Mouse (Mus musculus): ENCODE measurements at regions not wholly inside any gene's neighbourhood (a gene's known extent, or its start where the extent isn't known, plus 50 kb on each side); places are given as distances from the start of the nearest gene placed in this dataset.

DNA sequence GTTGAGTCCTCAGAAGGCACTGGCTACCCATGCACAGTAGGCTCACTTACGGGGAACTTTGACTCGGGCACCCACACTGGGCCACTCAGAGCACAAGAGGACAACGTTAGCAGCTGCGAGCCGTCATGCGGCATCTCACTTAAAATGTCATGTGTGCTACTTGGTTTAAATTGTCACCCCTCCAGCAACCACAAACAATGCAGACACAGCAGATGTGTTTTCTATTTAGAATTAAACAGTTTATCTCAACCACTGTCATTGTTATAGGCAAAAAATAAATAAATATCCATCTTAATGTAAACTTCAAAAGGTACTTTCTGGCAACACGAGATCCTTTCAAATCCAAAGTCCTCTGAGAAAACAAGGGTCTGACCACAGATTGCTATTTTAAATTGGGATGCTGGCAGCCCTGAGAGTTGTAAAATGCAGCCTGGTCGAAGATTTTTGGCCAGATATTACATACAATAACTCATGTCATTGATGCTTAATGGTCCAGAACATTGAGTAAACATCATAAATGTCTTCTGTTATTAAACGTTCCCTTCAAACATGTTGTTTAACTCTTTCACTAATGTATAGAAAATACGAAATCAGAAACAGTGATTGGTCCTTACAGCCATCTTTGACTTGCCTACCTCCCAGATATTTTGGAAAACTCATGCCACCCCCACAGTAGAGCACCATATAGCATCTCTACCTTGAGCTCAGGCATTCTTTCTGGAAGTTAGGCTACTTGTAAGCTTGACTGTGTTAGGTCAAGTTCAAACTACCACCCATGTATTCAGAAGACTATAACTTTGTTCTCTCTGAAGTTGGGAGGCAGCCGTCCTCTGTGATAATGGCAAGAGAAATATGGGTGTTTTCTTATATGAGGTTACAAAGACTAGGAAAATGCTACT is 232.8 kb upstream of the Tcf21 start:
- DNase-seq (ENCODE audit: low read depth, low spot score), result no peak

DNA sequence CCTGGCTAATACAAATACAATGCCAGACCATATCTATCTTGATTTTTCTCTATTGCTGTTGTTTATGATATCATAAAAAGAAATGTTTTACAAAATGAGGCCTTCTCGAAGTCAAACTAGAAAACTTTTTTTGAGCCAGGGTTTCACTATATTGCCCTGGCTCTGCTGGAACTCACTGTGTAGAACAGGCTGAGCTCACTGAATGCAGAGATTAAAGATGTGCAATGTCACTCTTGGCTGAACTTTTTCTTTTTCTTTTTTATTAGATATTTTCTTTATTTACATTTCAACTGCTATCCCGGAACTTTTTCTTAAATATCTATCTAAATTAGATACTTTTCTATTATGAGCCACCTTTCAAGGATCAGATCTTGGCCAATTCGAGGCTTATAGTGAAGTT is 224.5 kb upstream of the Tcf21 start:
- DNase-seq (ENCODE audit: low read depth, low spot score), result no peak

DNA sequence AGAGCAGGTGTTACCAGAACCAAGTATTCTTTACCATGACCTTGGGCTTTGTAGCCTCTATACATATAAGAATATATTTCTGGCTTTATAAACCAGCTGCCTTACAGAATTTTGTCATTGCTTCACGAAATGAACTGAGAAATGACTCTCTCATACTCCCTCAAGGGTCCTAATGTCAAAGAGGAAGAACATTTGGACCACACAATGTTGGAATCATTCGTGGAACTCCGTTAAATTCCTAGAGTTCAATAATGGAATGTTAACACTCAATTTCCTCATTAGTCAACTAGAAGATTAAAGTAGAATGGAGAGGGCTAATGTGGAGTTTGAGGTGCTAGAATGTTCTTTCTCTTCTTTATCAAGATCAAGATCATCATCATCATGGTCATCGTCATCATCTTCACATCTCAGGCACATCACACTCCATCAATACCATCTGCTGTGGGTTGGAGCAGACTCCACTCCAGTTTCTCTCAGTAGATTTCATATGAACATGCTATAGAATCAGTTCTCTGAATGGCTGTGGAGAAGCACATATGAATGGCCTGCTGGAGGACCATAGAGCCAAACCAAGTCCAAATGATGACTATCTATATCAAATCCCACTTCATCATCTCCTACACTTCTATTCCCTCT is 211.6 kb upstream of the Tcf21 start:
- no peak for DNase-seq (ENCODE audit: low read depth, low spot score)

DNA sequence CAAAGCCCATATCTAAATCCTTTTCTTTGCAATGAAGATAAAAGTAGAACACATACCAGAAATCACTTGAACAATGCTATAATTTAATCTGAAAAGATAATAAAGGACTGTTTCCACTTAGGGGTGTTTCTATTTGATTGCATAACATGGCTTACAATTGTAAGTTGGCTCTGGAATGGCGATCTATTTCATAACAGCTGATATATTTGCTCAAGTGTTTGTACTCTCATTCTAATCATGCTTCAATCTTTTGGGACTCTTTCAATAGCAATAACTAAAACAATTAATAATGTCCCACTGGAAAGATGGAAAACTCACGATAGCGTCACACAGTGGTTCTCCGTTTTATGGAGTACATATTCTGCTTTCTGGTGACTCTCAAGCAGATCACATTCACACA is 208.0 kb upstream of the Tcf21 start:
- DNase-seq (ENCODE audit: low read depth, low spot score), result no peak

DNA sequence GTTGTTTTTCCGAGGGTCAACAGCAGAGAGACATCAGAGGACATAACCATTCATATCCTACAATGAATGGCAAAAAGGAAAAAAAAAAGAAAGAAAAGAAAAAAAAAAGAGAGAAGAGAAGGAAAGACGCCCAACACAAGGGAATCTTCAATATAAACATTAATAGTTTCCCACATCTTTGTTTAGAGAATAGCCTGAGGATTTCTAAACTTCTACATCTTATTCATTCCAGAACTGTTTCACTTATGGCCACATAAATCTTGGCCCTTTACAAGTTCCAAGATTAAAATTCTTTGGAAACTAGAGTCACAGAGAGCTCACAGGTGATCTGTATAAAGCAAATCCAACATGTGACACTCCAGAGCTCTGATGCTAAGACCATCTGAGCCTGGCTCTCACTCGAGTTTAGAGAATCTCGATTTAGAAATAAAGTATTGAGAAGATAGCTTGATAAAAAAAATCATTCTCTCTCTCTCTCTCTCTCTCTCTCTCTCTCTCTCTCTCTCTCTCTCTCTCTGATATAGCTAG is 197.2 kb upstream of the Tcf21 start:
- DNase-seq (ENCODE audit: low read depth, low spot score), result no peak

DNA sequence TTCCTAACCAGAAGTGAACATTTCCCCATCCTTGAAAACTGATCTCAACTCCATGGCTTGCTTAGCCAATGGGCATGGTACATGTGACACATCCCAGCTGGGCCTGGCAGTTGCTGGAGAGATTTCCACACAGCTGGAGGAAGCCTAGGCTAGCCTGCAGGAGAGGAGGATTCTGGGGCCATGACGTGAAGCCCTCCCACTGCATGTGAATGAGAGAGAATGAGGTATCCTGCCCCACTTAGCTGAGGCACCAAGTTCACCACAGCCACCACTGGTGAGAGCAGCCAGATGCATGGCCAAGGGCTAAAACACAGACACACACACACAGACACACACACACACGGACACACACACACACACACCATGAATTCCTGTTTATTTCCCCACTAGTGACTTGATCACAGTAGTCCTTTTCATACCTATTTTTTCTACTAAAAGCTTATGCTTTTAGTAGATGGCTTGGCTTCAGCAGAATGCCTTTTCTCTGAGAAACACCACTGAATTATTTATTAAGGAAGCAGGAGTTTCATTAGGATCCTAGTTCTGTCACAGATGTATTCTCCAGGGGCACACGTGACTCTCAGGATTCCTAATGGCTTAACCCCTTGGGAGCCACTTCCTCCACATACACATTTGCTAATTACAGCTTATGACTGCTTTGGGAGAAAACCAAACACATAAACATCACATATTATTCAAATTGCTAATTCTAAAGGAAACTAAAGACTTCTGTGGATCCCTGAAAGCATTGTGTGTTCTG is 196.1 kb upstream of the Tcf21 start:
- DNase-seq (ENCODE audit: low read depth, low spot score), result no peak

DNA sequence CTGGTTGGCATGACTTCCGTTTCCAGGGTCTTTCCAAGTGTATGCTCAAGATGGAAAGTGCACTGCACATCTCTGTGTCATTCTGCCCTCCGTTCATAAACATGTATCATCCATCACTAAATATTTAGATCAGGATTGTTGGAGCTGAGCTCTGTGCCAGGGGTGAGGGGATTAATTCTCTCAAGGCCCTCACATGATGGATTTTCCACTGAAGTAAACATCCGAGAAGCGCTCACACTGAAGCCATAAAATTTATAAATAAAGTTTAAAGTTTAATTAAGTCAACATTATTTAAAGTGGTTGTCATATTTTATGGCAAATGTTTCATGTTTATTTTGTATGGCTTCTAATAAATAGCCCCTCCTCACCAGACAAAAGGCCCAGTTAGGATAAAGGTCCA is 190.7 kb upstream of the Tcf21 start:
- DNase-seq (ENCODE audit: low read depth, low spot score), result no peak

DNA sequence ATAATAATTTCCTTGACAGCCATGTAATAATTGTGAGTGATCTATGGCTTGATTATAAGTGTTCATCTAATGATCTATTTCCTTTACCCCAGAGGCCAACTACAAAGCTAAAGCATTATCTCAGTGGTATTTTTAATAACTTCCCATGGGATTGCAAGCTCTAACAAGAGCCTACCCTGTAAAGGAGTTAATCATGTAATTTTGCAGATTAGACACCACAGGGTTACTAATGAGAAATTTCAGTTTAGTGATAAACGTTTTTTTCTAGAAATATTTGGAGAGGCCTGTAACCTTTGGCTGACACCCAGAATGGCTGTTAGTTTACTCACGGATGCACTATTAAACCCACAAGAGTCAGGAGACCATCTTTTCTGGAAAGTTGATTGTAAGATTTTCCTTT is 190.2 kb upstream of the Tcf21 start:
- no peak for DNase-seq (ENCODE audit: low read depth, low spot score)

DNA sequence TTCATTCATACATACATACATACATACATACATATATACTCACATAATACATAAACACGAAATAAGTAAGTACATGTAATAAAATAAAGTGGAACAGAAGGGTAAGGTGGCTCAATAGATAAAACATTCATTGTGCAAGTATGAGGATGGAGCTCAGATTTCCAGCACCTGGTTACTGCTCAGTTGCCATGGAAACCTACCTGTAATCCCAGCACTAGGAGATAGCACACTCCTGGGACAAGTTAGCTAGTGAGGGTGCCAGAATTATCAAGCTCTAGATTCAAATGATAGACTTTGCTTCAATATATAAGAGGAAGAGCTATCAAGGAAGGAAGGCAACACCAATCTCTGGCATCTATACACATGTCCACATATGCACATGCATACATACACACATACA is 184.8 kb upstream of the Tcf21 start:
- no peak for DNase-seq (ENCODE audit: low read depth, low spot score)

DNA sequence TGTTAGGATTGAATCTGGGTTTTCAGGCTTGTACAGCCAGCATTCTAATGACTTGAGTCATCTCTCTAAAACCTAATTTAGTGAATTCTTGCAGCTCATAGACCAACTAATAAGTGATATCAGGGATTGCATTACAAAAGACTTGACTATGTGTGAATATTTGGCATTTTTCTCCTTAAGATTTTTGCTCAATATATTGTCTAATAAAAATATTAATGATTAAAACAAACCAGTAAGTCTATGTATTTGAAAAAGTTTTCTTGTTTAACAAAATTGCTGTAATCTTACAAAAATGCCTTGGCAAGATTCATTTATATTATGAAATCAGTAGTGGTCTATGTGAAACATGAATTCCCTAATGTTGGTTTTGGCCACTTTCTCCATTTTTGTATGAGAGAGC is 183.7 kb upstream of the Tcf21 start:
- no peak for DNase-seq (ENCODE audit: low read depth, low spot score)

DNA sequence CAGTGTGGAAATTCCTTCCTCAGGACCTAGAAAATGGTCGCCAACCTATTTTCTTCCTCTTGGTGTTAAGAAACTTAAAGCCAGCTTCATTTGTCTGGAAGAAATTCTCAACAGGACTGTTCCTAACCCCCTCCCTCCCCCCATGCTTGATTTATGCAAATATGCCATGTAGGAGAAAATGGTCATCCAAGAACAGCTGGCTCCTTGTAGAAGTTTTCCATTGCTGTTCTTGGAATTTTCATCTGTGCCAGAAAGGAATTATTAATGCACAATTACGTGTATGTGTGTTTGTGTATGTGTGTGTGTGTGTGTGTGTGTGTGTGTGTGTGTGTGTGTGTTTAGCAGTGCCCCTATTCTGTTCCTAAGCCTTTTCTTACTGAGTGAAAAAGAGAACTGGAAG is 178.6 kb upstream of the Tcf21 start:
- DNase-seq (ENCODE audit: low read depth, low spot score), result no peak

DNA sequence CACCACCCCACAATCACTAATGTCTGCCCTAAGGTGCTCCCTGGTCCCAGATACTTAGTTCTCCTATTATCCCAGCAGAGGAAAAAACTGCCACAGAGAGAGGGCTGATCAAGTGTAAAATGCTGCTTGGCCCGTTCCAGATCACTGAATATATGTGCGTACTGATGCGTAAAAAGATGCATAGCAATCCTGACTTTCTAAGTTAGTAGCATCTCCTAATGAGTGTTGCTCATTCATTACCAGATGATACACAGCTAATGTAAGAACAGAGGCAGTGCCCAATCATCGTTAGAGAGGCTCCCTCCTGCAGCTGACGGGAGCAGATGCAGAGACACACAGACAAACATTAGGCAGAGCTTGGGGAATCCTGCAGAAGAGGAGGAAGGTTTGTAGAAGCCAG is 177.6 kb upstream of the Tcf21 start:
- DNase-seq (ENCODE audit: low read depth, low spot score), result no peak

DNA sequence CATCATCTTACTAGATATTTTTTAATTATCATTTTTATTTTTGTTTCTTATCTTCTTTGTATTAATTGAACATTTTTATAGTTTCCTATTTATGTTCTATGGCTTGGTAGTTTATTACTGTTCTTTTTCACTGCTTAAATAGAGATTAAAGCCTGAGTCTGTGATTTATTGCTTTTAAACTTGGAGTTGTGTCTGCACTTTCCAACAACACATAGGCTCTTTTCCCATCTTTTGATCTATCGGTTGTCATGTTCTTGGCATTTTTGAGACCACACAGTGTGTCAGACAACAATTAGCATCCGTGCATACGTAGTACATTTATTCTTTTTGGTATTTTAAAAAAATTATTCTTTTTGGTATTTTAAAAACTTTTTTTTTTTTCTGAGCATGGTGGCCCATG is 173.2 kb upstream of the Tcf21 start:
- no peak for DNase-seq (ENCODE audit: low read depth, low spot score)

DNA sequence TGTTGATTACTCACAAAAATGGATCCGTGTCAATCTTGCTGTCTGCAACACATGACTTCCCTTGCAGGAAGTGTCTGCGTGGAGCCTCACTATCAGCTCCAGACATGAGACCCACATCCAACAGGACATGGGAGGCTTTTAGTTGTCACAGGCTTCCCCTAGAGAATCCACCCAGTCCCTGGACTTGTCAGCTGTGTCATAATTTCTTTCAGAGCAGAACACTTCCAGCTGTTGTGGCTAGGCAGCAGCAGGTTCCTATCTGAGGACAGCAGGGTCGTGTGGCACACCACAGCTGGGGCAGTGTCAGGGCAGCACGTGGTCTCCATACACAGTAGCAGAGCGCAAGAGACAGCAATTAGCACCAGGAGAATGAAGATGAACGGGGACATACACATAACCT is 161.8 kb upstream of the Tcf21 start:
- DNase-seq (ENCODE audit: low read depth, low spot score), result no peak

DNA sequence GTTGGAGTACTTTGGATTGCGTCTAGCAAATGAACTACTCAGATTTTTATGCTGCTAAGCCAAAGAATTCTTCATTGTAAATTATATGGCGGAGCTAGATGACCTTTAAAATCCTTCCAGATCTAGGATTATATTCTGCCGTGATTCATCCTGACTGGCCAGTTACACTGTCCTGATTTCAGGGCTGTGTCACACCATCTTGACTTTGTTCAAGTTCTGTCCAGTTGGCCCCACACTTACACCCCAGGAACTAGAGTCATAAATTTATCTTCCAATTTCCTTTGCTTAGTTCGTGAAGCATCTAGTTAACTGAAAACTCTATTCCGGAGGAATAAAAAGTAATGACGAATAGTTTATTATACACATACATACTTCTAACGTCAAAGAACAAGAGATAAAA is 158.5 kb upstream of the Tcf21 start:
- no peak for DNase-seq (ENCODE audit: low read depth, low spot score)

DNA sequence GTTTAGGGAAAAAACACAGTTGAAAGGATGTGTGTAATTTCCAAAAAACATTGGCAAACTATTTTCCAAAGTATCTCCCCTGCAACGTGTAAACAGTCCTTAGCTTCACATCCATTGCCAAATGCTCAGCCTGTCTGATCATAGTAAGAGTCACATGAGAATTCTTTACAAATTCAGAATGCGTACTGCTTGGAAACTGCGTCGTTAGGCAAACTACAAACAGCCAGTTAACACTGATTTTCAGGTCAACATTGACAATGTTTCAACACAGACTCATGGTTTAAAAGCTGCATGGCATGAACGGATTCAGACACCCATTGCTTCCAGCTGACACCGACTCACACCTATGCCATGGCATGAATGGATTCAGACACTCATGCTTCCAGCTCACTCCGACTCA is 137.0 kb upstream of the Tcf21 start:
- no peak for DNase-seq (ENCODE audit: low read depth, low spot score)

DNA sequence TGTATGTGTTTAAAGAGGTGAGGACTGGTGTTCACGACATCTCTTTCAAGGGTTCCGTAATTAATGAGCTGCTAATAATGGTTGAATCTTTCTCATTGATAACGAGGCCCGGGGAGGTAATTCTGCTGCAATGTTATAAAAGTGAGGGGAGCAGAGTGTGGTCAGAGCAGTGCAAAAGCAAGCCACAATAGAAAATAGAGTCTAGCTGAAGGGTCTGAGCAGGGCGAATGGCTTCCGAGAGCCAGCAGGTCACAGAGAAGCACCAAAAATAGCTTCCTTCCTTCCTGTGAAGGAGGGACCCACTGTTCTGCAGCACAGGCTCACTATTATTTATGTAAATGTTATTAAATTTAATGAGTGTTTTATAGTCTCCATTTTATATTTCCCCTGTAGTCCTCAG is 133.3 kb upstream of the Tcf21 start:
- DNase-seq (ENCODE audit: low read depth, low spot score), result no peak

DNA sequence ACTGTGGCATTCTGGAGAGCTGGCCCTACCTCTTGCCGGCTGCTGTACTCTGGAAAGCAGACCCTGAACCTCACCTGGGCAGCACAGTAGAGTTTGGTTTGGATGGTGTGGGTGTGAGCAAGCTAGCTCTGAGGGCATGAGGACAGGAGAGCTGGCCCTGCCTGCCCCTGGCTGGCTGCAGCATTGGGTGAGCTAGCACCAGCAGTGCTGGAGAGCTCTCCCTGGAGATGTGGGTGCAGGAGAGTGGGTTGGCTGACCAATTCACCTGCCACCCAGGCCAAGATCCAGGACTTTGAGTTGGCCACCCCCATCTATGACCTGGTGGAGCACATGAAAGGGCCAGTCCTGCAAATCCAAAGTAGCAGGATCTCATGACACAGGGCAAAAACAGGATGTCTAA is 124.3 kb upstream of the Tcf21 start:
- no peak for DNase-seq (ENCODE audit: low read depth, low spot score)

DNA sequence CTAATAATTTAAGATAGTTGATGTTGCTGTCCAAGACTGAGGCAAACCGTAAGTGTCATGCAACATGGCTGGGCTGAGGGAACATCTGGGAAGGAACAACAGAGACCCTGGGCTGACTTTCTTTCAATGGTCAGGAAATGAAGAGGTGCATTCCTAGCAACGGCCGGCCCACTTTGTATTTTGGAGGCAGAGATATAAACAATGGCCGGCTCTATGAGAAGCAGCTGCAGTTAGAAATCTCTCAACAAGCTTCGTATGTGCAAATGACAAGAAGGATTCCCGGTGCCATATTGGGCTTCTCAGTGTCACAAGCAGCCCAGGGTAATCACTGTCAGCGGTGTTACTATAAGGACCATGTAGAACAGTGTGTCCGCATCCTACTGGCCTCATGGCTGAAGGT is 108.0 kb upstream of the Tcf21 start:
- DNase-seq (ENCODE audit: low read depth, low spot score), result no peak

DNA sequence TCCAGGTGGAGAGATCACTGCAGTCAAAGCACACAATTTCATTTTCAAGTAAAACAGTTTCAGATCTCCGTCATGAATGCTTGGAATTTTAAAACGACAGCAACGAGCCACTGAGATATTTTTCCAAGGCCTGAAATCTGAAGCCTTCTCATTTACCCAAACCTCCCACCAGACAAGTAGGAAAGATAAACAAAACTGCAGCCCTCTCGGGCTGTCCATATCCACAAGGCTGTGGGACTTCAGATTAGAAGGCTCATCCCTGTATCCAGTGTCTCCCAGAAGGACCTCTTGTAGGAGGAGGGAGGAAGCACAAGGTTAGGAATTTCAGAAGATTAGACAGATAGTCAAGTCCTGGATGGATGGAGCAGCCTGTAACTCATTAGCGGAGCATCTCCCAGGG is 106.1 kb upstream of the Tcf21 start:
- no peak for DNase-seq (ENCODE audit: low read depth, low spot score)

DNA sequence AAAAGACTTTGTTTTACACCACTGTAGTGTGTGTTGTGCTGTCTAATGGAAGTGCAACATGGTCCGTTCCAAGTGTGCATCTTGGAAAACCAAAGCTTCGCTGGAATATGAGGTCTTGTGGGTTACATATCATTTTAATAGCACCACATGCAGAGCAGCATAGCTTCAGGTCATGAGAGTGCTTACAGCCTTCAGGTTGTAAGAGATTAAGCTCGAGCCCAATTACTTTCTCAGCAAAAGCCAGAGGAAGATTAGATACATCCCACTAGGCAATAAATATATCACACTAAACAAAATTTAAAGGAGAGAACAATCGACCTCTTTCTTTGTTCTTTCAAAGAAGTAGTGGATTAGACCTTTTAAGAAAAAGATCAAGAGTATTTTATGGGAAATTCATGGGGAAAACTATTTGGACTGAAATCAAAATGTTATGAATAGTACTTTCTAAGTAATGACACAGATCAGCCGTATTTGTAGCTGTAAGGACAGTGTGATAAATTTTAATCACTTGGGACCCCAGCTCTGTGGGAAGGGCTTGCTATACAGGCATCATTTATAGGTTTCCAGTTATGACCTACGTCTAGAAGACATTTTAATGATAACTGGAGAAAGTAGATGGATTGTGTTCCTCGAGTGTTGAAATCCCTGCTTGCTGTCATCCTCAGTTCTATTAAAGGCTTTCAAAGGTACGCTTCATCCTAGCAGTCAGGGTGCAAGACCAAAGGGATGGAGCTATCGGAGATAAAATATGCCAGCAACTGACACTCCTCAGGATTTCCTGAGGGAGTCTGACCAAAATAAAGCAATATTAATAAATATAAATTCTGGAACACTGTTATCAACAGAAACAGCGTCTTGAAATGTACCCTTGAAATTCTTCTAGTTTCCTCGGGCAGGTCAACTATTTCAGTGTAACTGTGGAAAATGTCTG is 101.3 kb upstream of the Tcf21 start:
- DNase-seq (ENCODE audit: low read depth, low spot score), result no peak

All from ES-CJ7 (cell line).